Mouse (Mus musculus): Measurements from ENCODE around the gene Med20.
A peak's percentile ranks its signal among the peaks of the same experiment; 100 is the strongest.

Gene Med20

DNA sequence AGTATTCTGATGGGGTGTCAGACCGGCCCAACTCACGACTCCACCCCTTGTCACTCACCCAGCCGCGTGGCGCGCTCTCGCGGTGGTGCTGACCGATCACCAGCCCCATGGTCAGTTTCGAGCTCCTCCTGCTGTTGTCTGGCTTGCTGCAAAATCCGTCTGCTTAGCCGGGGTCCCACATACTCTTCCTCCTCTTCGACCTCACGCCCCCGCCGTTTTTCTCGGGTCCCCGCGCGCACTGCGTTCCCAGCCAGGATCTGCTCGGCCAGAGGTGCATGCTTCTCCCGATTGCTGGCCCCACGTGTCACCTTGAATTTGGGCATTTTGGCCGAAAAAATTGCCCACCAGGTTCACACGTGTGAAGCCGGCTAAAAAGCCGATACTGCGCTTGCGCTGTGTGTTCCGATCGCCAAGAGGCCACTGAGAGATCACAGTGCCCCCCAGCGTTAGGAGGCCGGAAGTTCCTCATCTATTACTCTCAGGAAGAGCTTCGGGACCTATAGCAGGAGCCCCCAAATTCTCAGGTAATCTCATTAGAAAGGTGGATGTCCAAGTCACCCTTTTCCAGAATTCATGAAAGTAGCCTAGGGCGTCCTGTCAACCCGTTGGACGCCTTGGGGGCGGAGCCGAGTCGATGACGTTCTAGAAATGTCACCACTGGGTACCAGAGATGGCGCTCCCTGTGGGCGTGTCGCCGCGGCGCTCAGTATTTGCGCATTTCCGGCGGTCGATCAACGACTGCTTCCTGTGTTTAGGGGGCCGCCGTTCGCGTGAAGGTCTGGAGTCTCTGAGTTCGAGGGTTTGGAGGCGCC lies at the start of gene Med20, which contains the start of the genes Bysl and Gm20517:
TSS of gene Med20 (plus strand) at position 734 of the 812 bp plus-strand sequence.
TSS of gene Bysl (minus strand) at position 644 of the 812 bp plus-strand sequence.
TSS of gene Gm20517 (plus strand) at position 741 of the 812 bp plus-strand sequence.
- peak; percentile 99 for DNase-seq (ENCODE audit: extremely low spot score, low spot score)

DNA sequence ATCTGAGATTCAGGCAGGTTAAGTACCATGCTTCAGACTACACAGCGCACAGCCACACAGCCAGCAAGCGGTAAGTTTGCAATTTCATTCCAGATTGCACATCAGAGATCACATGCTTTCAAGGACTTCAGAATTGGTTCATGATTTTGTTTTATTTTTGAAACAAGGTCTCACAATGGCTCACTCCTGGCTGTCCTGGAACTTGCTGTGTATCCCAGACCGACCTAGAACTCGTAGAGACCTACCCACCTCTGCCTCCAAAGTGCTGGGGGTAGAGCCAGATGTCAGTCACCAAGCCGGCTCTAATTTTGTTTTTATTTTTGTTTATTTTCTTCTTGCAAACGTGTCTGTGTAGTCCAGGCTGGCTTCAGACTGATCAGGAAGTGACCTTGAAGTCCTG lies 48.5 kb upstream of the Med20 start:
- no peak for DNase-seq (ENCODE audit: extremely low spot score, low spot score)

DNA sequence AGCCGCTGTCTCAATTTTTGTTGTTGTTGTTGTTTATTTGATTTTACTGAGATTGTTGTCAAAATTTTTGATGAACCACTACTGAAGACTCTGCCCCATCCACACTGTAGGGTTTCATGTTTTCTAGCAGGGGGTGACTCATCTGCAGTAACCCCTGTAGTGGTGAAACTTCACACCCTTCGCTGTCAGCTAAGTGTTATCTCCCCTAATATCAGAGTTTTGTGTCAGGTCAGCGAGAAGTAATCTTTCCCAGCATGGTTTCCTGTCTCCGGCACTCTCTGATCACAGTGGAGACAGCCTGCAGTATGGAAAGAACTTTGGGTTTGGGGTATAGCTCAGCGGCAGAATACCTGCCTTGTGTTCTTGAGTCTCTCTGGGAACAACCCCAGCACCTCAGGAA lies 46.8 kb upstream of the Med20 start:
- no peak for DNase-seq (ENCODE audit: extremely low spot score, low spot score)

DNA sequence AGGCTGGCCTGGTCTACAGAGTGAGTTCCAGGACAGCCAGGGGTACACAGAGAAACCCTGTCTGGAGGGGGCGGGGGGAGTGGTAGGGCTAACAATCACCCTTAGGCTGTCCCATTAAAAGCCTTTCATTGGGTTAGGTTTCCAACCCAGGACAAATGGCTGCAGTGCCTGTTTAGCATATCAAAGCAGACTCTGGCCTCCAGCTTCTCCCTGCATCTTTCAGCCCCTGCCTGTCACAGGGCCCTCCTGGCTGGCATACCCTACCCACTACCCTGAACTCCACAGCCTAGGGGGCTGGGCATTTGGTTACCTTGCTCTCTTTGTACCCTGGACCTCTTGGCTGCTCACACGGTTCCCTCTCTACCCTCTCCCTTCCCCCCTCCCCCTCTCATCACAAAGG lies 45.2 kb upstream of the Med20 start:
- DNase-seq (ENCODE audit: extremely low spot score, low spot score), result no peak

DNA sequence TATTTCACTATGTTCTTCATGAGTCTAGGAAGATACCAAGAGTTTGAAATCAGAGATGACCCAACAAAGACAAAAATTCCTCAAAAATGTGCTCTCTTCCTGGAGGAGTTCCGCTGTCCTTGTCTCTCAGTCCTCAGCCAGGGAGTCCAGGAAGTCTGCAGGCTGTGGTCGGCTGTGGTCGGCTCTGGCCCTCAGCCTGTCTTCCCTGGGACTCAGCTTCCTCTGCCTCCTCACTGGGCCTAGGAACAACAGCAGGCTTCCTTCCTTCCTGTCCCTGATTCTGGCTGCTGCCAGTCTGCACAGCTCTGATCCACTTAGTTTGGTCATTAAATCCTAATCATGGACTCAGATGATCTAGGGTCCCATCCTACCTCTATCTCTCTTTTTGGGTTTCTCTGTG lies 44.1 kb upstream of the Med20 start:
- DNase-seq (ENCODE audit: extremely low spot score, low spot score), result no peak

DNA sequence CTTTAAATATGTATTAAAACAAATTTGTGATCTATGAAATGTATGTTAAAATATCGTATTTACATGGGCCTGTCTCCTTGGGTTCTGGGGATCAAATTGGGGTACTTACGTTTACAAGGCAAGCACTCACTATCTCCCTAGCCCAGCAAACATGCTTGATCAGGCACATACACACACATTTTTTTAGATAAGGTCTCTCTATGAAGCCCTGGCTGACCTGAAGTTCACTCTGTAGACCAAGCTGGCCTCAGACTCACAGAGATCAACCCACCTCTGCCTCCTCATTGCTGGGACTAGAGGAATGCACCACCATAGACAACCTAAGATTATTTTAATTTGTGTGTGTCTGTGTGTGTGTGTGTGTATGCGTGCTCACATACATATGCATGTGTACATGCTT lies 43.0 kb upstream of the Med20 start:
- no peak for DNase-seq (ENCODE audit: extremely low spot score, low spot score)

DNA sequence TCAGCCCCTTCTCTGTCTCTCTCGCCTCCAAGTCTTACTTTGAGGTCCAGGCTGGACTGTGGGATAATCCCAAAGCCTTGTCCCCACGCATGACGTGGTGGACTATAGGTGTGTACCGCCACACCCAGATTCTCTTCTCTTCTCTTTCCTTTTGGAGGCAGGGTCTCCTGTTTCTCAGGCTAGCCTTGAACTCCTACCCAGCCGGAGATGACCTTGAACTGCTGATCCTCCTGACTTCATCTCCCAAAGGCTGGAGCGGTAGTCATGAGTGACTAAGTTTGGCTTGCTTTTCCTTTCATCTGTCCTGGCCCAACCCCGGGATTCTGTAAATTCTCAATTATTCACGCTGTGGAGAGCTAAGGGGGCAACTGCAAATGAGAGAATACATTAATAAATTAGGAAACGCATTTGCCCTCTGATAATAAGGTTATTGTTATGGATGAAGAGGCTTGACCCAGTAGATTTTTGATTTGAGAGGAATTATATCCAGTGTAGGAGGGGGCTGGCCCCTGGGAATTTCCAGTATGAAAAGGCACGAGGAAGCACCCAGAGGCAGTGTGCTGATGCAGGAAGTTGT lies 42.3 kb upstream of the Med20 start:
- no peak for DNase-seq (ENCODE audit: extremely low spot score, low spot score)

DNA sequence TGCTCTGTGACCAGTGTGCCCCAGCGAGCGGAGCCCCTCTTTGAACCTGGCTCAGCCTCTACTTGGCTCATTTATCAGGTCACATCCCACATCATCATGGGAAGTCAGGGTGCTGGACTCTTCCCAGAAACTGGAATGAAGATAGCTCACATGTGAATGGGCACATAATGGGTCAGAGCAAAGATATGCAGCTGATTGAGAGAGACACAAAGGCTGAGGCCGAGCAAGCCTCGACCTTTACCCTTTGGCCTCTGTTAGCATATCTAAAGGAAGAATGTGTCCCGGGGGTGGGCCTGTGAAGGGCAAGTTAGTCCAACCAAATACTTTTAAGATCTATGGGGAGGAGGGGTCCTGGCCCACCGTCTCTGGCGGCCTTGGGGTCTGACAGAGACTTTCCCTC lies 39.8 kb upstream of the Med20 start:
- peak; percentile 54 for DNase-seq (ENCODE audit: extremely low spot score, low spot score)

DNA sequence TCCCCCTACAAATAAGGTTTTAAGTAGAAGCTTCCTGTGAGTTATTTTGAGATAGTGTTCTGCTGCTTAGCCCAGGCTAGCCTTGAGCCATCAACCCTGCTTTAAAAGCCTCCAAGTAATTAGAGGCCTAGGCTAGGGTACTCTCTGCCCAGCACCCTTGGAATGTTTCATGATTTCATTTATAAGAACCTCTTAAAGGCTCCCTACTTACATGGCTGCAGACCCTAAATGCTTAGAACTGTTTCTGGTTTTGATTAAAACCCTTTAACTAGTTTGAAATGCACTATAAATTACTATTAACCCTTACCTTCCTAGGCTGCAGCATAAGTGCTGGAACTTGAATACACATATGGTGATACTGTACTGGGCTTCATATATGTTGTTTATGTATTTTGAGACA lies 38.9 kb upstream of the Med20 start:
- DNase-seq (ENCODE audit: extremely low spot score, low spot score), result no peak

DNA sequence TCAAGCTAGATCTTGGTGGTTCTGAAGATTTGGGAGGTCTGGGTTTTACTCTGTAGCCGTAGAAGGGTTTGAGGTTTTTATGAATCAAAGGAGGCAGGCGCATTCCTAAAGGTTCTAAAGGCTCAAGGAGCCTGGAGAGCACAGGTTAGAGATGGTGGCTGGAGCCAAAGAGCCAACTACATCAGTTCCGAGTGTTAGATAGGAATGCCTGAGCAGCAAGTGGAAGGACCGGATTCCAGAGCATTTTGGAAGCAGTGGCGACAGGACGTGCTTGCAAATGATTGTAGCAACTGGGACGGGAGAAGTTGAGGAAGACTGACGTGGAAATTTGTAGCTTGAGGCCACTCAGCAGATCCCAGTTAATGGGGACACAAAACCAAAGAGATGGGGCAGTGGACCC lies 37.4 kb upstream of the Med20 start:
- DNase-seq (ENCODE audit: extremely low spot score, low spot score), result no peak

DNA sequence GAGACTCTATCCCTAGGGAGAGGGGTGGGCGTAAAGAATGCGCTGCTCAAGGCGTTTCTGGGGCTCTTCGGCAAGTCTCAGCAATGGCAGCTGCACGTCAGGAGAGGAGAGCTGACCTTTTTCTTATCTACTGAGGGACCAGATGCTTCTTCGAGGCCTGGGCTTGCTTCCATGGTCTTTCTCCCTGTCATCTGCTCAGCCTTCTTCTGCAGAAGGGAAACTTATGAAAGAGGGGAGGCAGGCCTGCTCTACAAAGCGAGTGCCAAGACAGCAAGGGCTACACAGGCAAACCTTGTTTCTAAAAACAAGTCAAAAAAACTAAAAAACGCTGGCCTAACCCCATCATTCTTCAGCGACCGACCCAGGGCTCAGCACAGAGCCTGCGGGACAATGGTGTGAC lies 36.6 kb upstream of the Med20 start:
- DNase-seq (ENCODE audit: extremely low spot score, low spot score), result no peak

DNA sequence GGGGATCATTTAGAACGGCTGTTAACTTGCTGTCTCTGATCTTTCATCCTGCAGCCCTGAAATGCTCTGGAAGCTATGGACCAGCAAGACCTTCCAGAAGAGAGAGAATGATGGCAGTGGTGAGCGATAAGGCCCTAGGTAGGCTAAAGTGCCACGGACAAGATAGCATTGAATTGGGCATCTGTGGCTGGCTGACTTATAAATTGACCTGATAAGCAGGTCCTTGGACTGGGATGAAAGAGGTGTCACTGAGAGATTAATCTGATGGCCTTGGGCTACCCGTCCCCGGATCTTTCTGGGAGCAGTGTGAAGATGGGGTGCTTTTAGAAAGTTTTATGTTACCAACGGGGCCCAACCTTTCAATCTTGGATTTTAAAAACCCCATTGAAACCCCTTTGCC lies 32.7 kb upstream of the Med20 start:
- no peak for DNase-seq (ENCODE audit: extremely low spot score, low spot score)

DNA sequence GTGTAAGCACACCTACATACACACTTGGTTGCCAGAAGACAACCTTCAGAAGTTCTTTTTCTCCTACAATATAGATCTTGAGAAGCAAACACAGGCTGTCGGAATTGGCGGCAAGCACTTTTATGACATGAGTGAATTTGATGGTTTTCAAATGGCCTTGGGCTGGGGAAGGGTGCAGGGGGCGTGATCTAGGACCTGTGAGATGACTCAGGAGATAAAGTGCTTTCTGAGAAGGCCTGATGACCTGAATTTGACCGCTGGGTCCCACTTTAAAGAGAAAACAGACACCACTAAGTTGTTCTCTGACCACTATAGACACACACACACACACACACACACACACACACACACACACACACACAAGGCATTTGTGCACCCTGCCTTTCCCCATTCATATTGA lies 30.4 kb upstream of the Med20 start:
- no peak for DNase-seq (ENCODE audit: extremely low spot score, low spot score)

DNA sequence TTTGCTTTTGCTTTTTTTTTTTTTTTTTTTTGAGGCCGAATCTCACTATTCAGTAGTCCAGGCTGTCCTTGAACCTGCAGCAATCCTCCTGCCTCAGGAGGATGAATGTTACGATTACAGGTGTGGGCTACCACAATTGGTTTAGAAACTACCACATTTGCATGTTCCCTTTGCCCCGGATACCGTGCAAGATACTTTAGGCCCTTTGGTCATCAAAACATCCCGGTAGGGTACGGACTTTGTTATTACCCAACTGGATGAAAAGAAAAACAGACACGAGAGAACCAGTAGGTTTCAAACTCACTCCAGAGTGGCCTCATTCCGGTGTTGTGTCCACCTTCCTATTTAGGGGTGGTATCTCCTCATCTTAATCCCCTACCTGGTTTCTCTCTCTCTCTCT lies 22.9 kb upstream of the Med20 start:
- no peak for DNase-seq (ENCODE audit: extremely low spot score, low spot score)

DNA sequence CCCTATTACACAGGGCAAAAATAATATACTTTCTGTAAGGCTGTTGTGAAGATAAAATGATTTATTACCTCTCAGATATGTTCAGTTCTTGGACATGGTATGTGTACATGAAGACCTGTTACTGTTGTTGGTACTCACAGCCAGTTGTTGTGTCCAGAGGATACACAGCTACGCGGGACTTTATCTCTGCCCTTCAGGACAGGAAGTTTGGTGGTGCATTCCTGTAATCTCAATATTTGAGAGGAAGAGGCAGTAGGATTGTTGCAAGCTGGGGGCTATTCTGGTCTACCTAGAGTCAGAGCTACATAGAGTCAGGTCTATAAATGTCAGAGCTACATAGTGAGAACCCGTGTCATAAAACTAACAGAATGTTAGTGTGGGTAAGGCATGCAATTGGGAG lies 20.3 kb upstream of the Med20 start:
- no peak for DNase-seq (ENCODE audit: extremely low spot score, low spot score)

DNA sequence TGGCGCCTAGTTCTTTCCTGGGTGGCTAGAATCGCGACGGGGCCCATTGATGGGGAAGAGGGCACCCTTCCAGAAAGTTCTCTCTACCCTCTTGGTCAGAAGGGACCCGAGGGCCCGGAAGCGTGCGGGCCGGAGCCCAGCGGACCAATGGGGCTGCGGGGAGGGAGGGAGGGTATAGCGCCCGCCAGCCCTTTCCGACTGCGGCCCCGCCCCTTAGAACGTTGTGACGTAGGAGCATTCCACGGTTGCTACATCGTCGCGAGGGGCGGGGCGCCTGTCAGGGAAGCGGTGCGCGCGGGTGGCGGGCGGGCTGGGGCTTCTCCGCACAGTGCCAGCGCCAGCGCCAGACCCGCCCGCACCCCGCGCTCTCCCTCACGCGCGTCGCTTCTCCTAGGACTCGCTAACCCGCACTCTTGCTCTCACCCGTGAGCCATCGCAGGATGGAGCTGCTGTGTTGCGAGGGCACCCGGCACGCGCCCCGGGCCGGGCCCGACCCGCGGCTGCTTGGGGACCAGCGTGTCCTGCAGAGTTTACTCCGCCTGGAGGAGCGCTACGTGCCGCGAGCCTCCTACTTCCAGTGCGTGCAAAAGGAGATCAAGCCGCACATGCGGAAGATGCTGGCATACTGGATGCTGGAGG lies 18.0 kb upstream of the Med20 start:
- DNase-seq (ENCODE audit: extremely low spot score, low spot score), result peak; percentile 93

DNA sequence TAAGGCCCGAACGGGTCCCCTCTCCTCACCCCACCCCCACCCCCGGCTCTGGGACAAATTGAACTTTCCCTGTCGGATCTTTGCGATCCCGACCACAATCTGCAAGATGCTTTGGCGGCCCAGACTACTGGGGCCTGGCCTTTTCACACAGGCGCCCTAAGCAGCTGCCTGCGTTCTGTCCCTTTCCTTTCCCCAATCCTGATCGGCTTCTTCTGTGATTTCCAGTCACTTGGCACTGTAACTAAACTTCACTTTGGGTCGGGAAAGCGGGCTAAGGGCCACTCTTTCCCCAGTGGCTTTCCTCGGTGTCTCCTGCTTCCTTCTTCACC lies 17.6 kb upstream of the Med20 start:
- no peak for DNase-seq (ENCODE audit: extremely low spot score, low spot score)

DNA sequence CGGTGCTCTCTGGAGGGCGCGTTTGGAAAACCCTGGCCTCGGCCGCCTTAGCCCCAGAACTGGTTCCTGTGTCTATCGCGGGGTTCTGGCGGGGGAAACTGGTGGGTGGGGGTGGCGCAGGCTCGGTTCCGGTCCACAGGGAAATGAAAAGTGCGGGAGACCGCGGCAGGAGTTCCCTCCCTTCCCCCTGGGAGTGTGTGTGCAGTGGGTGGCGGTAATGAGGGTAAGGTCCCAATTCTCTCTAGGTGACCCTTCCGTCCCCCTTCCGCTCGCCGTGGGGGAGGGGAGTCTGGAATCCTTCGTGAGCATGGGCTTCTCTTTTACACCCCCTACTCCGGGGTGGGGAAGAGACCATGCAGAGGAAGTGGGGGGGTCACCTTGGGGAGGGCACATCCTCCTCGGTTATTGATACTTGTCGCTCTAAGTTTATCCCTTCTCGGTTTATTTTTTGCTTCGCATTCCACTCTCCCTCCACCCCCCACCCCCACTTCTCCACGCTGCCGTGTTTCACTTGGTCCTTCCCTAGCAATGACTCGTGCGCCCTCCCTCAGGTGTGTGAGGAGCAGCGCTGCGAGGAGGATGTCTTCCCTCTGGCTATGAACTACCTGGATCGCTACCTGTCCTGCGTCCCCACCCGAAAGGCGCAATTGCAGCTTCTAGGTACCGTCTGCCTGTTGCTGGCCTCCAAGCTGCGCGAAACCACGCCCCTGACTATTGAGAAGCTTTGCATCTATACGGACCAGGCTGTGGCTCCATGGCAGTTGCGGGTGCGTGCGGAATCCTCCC lies 17.0 kb upstream of the Med20 start:
- DNase-seq (ENCODE audit: extremely low spot score, low spot score), result peak; percentile 53

DNA sequence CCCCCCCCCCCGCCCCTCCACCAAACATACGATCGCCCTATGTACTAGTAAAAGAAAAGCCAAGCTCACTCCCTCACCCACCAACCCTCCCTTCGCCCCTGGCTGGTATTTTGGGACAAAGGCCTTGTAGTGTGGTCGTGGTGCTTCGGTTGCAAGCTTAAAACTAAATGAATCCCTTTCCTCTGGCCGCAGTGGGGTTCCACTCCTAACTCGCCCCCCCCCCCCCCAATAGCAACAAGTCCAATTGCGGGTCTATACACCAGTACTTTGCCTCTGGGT lies 16.5 kb upstream of the Med20 start:
- DNase-seq (ENCODE audit: extremely low spot score, low spot score), result no peak

DNA sequence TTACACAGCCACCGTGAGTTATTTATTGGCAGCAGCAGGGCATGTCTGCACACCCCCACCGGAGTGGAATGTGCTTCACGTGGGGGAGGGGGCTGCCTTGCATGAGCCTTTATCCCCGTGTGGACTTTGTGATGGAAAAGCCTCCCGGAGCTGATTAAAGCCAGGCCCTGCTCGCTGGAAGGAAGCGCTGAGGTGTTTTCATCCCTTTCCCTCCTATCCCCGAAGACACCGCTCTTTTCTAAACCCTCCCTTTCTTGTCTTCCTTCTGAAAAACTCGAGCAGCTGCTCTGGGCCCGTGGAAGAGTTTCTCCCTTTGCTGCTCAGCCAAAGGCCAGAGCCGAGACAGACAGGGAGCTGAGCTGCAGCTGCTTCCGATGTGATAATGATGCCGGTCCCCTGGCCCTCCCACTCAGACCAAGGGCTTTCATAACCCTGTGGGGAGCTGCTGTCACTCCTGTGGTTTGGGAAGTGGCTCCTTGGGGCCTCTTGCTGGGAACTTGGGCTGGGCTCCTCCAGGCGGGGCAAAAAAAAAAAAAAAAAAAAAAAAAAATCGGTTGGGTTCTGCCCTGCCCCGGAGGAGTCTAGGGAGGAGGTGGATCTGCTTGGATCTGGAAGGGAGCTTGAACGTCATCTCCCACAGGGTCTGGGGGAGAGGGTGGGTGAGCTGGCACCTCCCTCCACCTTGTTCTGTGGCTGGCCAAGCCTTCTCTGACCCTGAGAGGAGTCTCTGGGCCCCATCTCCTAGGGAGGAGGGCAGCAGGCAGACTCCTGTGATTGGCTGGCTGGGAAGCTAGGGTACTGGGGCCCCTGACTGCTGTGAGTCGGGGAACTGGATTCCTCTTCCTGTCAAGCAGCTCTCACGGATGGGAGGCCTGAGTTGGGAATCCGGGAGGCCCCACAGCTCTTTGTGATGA lies 15.9 kb upstream of the Med20 start:
- DNase-seq (ENCODE audit: extremely low spot score, low spot score), result peak; percentile 78

DNA sequence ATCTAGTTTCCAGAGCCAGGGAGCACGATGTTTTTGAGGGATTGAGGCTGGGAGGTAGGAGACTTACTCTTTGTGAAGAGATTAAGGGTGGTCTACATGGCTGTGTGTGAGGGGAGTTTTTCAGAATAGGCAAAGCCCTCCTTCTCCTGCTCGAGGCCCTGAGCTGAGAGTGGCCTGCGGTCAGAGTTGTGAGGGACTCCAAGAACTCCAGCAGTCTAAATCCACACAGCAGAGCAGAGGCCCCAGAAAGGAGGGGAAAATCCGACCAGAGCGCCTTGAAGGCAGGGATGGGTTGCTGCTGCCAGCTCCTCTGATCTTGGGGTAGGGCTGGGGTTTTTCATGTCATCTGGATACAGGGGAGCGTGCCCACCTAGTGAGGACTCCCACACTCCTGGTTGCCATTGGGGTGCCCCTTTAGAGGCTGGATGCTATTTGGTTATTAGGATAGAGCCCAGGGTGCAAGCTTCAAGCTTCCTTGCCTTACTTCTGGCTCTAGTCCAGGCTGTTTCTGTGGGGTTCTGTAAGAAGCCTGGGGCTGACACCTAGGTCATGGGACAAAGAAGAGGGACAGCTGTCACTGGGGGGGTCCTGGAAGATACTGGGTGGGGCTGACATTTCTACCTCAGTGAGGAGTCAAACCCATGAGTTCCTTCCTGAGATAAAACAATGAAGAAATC lies 15.1 kb upstream of the Med20 start:
- no peak for DNase-seq (ENCODE audit: extremely low spot score, low spot score)

Data from neural tube, embryonic 10.5 days (tissue).